Mouse (Mus musculus): ENCODE data around the gene Cux2.
"Not testable (repeated sequence)": the region's sequence is repeated elsewhere in the genome, so short reads cannot be mapped to it uniquely, and the experiment has no call there.

Gene Cux2

GRCm38 (mm10) chr5:121871515-121872030 lies 178.3 kb downstream of the Cux2 start:
- DNase-seq (ENCODE audit: low spot score in 2 of 2), result no peak

GRCm38 (mm10) chr5:121870832-121871231 lies 179.1 kb downstream of the Cux2 start:
- no peak for DNase-seq (ENCODE audit: low spot score in 2 of 2)

- DNase-seq (ENCODE audit: low spot score in 2 of 2), result no peak
Observed at GRCm38 (mm10) chr5:121867963-121868362, 181.9 kb downstream of the Cux2 start.

- no peak for DNase-seq (ENCODE audit: low spot score in 2 of 2)
Observed at GRCm38 (mm10) chr5:121864330-121864729, 185.6 kb downstream of the Cux2 start.

GRCm38 (mm10) chr5:121861964-121862363 lies 187.9 kb downstream of the Cux2 start:
- no peak for DNase-seq (ENCODE audit: low spot score in 2 of 2)

- DNase-seq (ENCODE audit: low spot score in 2 of 2), result no peak
Observed at GRCm38 (mm10) chr5:121858427-121858826, 191.5 kb downstream of the Cux2 start.

GRCm38 (mm10) chr5:121856740-121857139 lies 193.2 kb downstream of the Cux2 start:
- no peak for DNase-seq (ENCODE audit: low spot score in 2 of 2)

- DNase-seq (ENCODE audit: low spot score in 2 of 2), result no peak
Observed at GRCm38 (mm10) chr5:121854768-121855167, 195.1 kb downstream of the Cux2 start.

GRCm38 (mm10) chr5:121853368-121854051 lies 196.4 kb downstream of the Cux2 start:
- no peak for DNase-seq (ENCODE audit: low spot score in 2 of 2)

- DNase-seq (ENCODE audit: low spot score in 2 of 2), result no peak
Observed at GRCm38 (mm10) chr5:121849478-121850349, 200.2 kb downstream of the Cux2 start.

- peak; percentile 80 to 86 for DNase-seq (ENCODE audit: low spot score in 2 of 2)
Observed at GRCm38 (mm10) chr5:121848743-121849142, 201.2 kb downstream of the Cux2 start, which contains the start of gene Pheta1. Pheta1 (plus strand) TSS chr5:121848984.

- DNase-seq (ENCODE audit: low spot score in 2 of 2), result peak in 1 of 2 experiments; percentile 35
Observed at GRCm38 (mm10) chr5:121848035-121848519, 201.8 kb downstream of the Cux2 start.

- DNase-seq (ENCODE audit: low spot score in 2 of 2), result not testable (repeated sequence)
Observed at GRCm38 (mm10) chr5:121847269-121847668, 202.6 kb downstream of the Cux2 start.

- no peak for DNase-seq (ENCODE audit: low spot score in 2 of 2)
Observed at GRCm38 (mm10) chr5:121846322-121846721, 203.6 kb downstream of the Cux2 start.

- DNase-seq (ENCODE audit: low spot score in 2 of 2), result no peak
Observed at GRCm38 (mm10) chr5:121845361-121845760, 204.5 kb downstream of the Cux2 start.

- no peak for DNase-seq (ENCODE audit: low spot score in 2 of 2)
Observed at GRCm38 (mm10) chr5:121843138-121843905, 206.6 kb downstream of the Cux2 start.

- DNase-seq (ENCODE audit: low spot score in 2 of 2), result peak; percentile 58 to 72
Observed at GRCm38 (mm10) chr5:121842665-121843118, 207.2 kb downstream of the Cux2 start.

- no peak for DNase-seq (ENCODE audit: low spot score in 2 of 2)
Observed at GRCm38 (mm10) chr5:121841973-121842372, 207.9 kb downstream of the Cux2 start.

GRCm38 (mm10) chr5:121841516-121841915 lies 208.4 kb downstream of the Cux2 start:
- DNase-seq (ENCODE audit: low spot score in 2 of 2), result no peak

- DNase-seq (ENCODE audit: low spot score in 2 of 2), result no peak
Observed at GRCm38 (mm10) chr5:121839128-121839473, 210.8 kb downstream of the Cux2 start.

- no peak for DNase-seq (ENCODE audit: low spot score in 2 of 2)
Observed at GRCm38 (mm10) chr5:121838341-121839127, 211.4 kb downstream of the Cux2 start.
